Mouse (Mus musculus) left cerebral cortex, postnatal 10 days (tissue): ENCODE data around the gene Prl8a1. TPM values are rescaled to one million over a fixed set of nuclear protein-coding genes. Genes with fewer than 3 reads are reported as not detected.

ENCODE experiments used
- DNase-seq, 2 experiments: peaks; one replicate each; pipeline ENCODE4 v3.0.0; 2021 to 2022; ENCODE audit warnings: low spot score in 2 of 2, mixed read lengths in 1 of 2; ENCODE audit errors: extremely low spot score in 1 of 2
- intact Hi-C: fragments of 180-260 bp; cut with DNase I; formaldehyde crosslinking; loops from one replicate; pipeline ENCODE4 v1.15.1; 2025
- total RNA-seq, 2 experiments: library from RNA; stranded (reverse); gene quantifications; 2 replicates each; pipeline ENCODE4 v1.2.3; 2021

Prl8a1 gene
- not detected for total RNA-seq

- intact Hi-C loops = no loop called here
- no peak for DNase-seq
These were observed at the start of gene Prl8a1 for GRCm38 (mm10) chr13:27582071-27582470. Gene Prl8a1, minus strand, starts transcription at chr13:27582171.

- intact Hi-C loops = no loop called here
These were observed 28.5 kb upstream of the Prl8a1 start, which contains the start of gene Prl7b1 for GRCm38 (mm10) chr13:27610482-27610881. Gene Prl7b1, minus strand, starts transcription at chr13:27610582.

GRCm38 (mm10) chr13:27564506-27564905, 17.5 kb downstream of the Prl8a1 start, which contains the start of gene Prl8a9:
Gene Prl8a9, minus strand, starts transcription at chr13:27564606.
- no peak for DNase-seq
- intact Hi-C loops = no loop called here

More at GRCm38 (mm10) chr13:27610482-27610881, 28.5 kb upstream of the Prl8a1 start, which contains the start of gene Prl7b1:
- DNase-seq = no peak

GRCm38 (mm10) chr13:27553336-27553735, 28.6 kb downstream of the Prl8a1 start:
- no peak for DNase-seq
- intact Hi-C loops = no loop called here

Other genes with a start within 250 kb of the Prl8a1 start
- not detected for gene Prl8a2, start 236.5 kb downstream of the Prl8a1 start, total RNA-seq
- gene Prl2b1, start 191.3 kb downstream of the Prl8a1 start, total RNA-seq = not detected
- gene Prl8a6, start 143.5 kb downstream of the Prl8a1 start, total RNA-seq = not detected
- not detected for gene Prl8a8, start 69.0 kb downstream of the Prl8a1 start, total RNA-seq
- not detected for gene Prl8a9, start 17.6 kb downstream of the Prl8a1 start, total RNA-seq
- not detected for gene Prl7b1, start 28.4 kb upstream of the Prl8a1 start, total RNA-seq
- gene Prl7a1, start 60.3 kb upstream of the Prl8a1 start, total RNA-seq = not detected
- gene Prl7a2, start 85.9 kb upstream of the Prl8a1 start, total RNA-seq = not detected
- not detected for gene Prl7d1, start 134.6 kb upstream of the Prl8a1 start, total RNA-seq
- not detected for gene Prl7c1, start 198.6 kb upstream of the Prl8a1 start, total RNA-seq
- gene Prl2a1, start 219.5 kb upstream of the Prl8a1 start, total RNA-seq = not detected